Mouse (Mus musculus): ENCODE results near the gene Hist1h2bh.
"Not testable (repeated sequence)": the region's sequence is repeated elsewhere in the genome, so short reads cannot be mapped to it uniquely, and the experiment has no call there.

Hist1h2bh gene

DNA sequence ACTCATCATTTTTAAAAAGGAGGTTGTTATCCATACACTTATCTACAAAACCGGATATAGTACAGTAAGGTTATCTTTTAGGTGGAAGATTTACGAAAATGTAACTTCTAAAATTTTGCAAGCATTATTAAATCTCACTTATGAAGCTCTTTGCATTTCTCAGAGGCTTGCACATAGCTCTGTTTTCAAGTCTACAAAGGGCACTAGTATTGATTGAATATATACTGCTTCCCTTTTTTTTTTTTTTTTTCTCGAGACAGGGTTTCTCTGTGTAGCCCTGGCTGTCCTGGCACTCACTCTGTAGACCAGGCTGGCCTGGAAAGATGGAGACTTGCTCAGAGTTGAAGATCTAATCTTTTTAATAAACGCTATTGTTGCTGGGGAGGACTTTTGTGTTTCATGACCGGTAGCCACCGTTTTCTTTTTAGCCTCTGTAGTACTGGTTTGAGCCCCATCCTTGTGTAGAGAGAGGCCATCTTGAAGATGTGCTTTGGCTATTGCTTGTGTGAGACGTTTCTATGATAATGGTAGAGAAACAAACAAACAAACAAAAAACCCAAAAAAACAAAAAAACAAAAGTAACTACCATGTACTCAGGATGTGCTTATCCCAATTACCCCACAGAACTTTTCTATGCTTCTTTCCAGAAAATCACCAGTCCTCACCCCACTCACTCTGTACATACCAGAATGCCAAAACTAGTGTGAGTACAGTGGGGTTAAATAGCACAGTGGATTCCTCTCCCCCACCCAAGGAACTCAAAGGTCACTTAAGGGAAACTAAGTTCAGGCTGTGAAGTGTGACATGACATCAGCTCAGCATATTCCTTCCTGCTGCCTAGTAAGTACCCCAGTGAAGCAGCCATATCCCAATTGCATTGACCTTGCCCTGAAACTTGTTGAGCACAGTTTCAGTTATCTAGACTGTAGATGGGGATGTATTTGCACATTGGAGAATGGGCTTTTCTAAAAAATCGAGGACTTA lies 9.0 kb upstream of the Hist1h2bh start:
- DNase-seq (ENCODE audit: low spot score in 2 of 2): no peak

GRCm38 (mm10) chr13:23551146-23551834 lies 8.1 kb upstream of the Hist1h2bh start, which contains the start of gene Hist1h4f:
Gene Hist1h4f, minus strand, starts transcription at chr13:23551648.
- DNase-seq (ENCODE audit: low spot score in 2 of 2): peak; percentile 85 to 88

GRCm38 (mm10) chr13:23550761-23551145 lies 7.6 kb upstream of the Hist1h2bh start:
- DNase-seq (ENCODE audit: low spot score in 2 of 2): no peak

DNA sequence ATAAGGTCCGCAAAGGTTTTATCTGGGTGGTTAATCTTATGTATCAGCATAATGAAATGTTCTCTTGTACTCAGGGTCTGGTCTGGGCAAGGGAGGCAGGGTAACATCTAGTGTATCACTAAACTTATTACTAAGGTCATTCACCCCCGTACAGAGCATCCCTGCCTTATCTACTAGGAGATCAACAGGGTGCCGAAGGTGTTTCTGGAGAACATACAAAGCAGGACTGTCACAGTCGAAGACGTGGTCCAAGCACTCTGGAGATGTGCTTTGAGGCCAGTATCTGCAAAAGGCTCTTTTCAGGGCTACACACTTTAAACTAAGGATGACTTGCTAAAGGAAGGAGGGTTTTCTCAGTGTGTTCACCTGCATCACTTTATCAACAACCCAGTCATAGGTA lies 3.5 kb upstream of the Hist1h2bh start:
- no peak for DNase-seq (ENCODE audit: low spot score in 2 of 2)

- not testable (repeated sequence) for DNase-seq (ENCODE audit: low spot score in 2 of 2)
These were observed 1.6 kb upstream of the Hist1h2bh start for GRCm38 (mm10) chr13:23544787-23545120.

GRCm38 (mm10) chr13:23543965-23544786 lies 984 bp upstream of the Hist1h2bh start, which contains the start of gene Hist1h3f:
Gene Hist1h3f, plus strand, starts transcription at chr13:23544052.
- DNase-seq (ENCODE audit: low spot score in 2 of 2): peak; percentile 57 to 66

DNA sequence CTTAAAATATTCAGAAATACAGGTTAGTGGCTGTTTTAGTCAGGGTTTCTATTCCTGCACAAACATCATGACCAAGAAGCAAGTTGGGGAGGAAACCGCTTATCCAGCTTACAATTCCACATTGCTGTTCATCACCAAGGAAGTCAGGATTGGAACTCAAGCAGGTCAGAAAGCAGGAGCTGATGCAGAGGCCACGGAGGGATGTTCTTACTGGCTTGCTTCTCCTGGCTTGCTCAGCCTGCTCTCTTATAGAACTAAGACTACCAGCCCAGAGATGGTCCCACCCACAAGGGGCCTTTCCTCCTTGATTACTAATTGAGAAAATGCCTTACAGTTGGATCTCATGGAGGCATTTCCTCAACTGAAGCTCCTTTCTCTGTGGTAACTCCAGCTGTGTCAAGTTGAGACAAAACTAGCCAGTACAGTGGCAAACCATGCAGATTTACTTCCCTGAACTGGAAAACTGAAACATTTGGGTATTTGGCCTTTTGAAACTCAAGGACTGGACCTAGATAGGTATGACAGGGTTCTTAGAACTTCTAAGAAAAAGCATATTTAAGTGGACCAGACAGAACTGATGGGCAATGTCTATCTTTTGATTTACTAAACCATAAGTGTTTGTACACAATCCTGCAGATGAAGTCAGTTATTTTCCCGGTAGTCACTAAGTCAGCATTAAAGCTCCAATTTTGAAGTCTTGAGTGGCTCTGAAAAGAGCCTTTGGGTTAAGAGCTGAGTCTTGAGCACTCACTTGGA lies 789 bp downstream of the Hist1h2bh start:
- not testable (repeated sequence) for DNase-seq (ENCODE audit: low spot score in 2 of 2)

DNA sequence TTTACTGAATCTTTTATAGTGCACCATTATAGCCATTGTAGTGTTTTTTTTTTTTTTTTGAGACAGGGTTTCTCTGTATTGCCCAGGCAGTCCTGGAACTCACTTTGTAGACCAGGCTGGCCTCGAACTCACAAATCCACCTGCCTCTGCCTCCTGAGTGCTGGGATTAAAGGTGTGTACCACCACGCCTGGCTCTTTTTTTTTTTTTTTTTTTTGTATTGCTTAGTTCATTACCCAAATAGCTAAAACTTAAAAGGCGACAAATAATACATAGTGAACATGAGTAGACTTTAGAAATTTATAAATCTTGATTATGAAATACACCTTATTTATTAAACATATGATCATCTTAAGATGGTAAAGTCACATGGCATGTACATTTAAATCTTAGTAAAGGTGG lies 1.7 kb downstream of the Hist1h2bh start:
- no peak for DNase-seq (ENCODE audit: low spot score in 2 of 2)

DNA sequence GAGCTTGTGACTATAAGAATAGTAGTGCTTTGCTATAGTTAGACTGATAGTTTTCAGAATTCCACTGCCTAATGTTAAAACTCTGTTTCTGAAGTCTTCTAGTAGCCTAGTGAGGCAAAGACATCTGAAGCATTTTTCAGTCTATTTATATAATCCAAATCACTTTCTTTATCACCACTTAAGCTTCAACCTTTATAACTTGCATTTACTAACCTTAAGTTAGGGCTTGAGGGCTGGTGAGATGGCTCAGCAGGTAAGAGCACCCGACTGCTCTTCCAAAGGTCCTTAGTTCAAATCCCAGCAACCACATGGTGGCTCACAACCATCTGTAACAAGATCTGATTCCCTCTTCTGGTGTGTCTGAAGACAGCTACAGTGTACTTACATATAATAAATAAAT lies 3.4 kb downstream of the Hist1h2bh start:
- DNase-seq (ENCODE audit: low spot score in 2 of 2): not testable (repeated sequence)

DNA sequence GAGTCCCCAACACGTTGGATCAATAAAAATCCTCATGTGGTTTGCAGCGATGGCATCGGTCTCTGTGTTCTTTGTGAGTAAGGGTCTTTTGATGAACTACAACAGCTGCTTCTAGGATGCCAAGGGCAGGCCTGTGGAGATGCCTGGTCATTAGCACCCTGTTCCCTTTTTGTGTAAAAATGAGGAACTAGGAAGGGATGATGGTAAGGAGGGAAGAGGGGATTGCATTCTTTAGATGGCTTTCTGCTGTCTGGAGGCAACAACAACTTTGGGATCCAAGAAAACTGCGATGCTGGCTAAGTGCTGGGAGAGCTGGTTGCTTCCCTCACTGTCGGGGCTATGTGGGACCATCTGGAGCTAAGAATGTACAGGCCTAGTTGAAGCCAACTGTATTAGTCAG lies 4.9 kb downstream of the Hist1h2bh start:
- DNase-seq (ENCODE audit: low spot score in 2 of 2): no peak

- no peak for DNase-seq (ENCODE audit: low spot score in 2 of 2)
These were observed 6.0 kb downstream of the Hist1h2bh start for GRCm38 (mm10) chr13:23537006-23537710.

DNA sequence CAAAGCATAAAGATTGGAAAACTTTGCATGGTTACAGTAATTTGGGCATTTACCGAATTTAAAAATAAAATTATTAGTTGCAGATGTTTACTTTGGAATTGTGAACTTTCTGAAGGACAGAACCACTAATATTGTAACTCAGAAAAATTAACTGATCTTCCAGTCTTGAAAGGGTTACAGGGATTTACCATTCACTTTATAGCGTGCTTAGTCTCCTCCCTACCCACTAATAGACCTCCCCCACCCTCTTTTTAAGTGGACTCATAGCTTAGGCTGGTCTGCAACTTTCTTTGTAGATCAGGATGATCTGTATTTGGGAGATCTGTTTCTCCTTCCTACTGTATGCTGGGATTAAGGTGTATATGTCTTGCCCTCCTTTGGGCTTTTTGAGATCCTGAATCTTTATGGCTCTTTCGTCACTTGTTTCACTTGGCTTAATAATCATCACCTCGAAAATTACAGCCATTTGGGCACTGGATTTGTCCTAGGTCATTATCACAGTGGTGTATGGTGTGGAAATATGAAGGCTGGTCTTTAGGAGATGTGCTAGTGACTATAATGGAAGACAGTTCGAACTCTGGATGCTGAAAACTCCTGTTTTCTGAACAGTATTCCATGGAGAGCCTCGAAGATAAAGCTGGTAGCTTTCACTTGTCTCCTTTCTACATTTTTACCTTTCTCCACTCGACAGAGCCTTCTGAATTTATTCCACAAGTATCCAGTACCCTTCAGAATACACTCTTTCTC lies 6.9 kb downstream of the Hist1h2bh start:
- no peak for DNase-seq (ENCODE audit: low spot score in 2 of 2)

DNA sequence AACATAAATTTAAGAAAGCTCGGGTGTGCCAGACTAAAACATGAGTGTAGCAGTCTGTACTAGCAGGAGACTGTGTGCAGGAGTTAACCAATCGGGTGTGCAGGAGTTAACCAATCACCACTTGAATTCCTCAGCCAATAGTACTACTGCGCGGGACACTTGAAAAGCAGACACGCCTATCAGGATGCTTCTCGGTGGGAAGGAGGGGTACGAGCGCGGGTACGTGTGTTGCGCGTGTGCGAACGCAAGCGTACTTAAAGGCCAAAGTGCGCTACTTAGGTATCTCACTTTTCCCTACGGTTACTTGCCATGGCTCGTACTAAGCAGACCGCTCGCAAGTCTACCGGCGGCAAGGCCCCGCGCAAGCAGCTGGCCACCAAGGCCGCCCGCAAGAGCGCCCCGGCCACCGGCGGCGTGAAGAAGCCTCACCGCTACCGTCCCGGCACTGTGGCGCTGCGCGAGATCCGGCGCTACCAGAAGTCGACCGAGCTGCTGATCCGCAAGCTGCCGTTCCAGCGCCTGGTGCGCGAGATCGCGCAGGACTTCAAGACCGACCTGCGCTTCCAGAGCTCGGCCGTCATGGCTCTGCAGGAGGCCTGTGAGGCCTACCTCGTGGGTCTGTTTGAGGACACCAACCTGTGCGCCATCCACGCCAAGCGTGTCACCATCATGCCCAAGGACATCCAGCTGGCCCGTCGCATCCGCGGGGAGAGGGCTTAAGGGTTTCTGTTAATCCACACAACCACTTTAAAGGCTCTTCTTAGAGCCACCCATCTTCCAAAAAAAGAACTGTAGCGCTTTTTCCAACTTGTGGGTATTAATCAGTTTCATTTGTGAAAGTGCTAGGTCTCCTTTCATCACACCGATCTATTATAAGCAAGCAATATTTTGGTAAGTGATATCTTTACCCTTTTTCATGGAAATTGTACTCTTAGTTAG lies 7.8 kb downstream of the Hist1h2bh start, which contains the start of gene Hist1h3g:
Gene Hist1h3g (plus strand): TSS at position 286 of the 939 bp plus-strand sequence.
- peak; percentile 89 to 90 for DNase-seq (ENCODE audit: low spot score in 2 of 2)

DNA sequence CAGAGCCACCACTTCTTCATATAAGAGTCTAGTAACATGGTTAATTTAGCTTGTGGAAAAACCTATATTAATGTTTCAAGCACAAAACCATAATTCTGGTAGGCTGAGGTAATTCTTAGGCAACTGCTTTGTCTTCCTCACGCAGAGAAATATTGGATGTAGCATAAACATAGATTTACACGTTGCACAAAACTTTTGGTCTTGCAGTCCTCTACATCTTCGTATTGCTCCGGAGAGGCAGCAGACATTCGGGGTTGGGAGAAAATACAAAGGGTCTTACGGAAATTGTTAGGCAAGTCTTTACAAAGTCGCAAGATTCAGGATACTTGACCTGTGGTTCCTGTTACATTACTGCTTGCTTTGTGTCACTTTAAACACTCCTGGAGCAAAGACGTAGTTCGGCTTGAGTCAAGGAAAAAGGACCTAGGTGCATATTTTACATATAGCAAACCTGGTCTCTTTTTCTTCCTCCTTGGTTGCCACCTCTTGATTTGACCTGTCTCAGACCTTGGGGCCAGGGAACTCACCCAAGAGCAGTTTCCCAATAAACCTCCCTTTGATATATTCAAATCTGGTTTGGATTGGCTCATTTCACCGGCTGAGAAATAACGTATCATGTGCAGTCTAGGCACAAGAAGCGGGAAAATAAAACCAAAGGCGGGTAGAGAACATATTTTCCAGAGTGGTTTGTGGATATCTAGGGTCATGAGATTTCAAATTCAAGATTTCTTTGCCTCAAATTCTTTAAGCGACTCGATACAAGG lies 8.6 kb downstream of the Hist1h2bh start:
- DNase-seq (ENCODE audit: low spot score in 2 of 2): no peak

DNA sequence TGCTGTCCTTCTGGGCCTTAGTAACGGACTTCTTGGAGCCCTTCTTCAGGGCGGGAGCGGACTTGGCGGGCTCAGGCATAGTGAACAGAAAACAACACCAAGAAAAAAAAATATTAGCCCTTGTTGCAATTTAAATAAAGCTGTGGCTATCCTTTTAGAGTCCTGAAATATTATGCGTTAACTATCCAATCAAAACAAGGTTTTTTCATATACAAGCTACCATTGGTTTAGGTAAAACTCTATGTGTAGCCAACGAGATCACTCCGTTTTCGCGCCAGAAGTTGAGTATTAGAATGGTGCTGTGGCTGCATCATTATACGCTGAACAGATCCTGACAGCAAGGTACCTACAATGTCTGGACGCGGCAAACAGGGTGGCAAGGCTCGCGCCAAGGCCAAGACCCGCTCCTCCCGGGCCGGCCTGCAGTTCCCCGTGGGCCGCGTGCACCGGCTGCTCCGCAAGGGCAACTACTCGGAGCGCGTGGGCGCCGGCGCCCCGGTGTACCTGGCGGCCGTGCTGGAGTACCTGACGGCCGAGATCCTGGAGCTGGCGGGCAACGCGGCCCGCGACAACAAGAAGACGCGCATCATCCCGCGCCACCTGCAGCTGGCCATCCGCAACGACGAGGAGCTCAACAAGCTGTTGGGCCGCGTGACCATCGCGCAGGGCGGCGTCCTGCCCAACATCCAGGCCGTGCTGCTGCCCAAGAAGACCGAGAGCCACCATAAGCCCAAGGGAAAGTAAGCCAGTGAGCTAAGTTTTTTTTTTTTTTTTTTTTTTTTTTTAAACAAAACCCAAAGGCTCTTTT lies 9.4 kb downstream of the Hist1h2bh start, which contains the start of gene Hist1h2af:
Gene Hist1h2af (plus strand): TSS at position 347 of the 808 bp plus-strand sequence.
- peak; percentile 61 to 64 for DNase-seq (ENCODE audit: low spot score in 2 of 2)

GRCm38 (mm10) chr13:23532262-23533075 lies 10.7 kb downstream of the Hist1h2bh start:
- no peak for DNase-seq (ENCODE audit: low spot score in 2 of 2)

Data from frontal cortex, postnatal 10 days (tissue).